Mouse (Mus musculus) CH12.LX (cell line): Measurements from ENCODE around the gene Olfr389.

Experiments
- KAT2A ChIP-seq: IDR thresholded peaks from 2 replicates; pipeline ENCODE4 v1.6.1; 2012; ENCODE audit warnings: low read length, improper control_type of control experiment, inconsistent platforms; ENCODE audit not compliant: insufficient replicate concordance
- POLR2A ChIP-seq: IDR thresholded peaks from 2 replicates; pipeline ENCODE4 v1.6.1; 2011; ENCODE audit warnings: low read depth, mild to moderate bottlenecking, improper control_type of control experiment, low read length
- TCF12 ChIP-seq: IDR thresholded peaks from 2 replicates; pipeline ENCODE4 v1.6.1; 2014; ENCODE audit warnings: low read depth, mild to moderate bottlenecking, inconsistent platforms, low read length, improper control_type of control experiment
- ZC3H11A ChIP-seq: IDR thresholded peaks from 2 replicates; pipeline ENCODE4 v1.6.1; 2012; ENCODE audit warnings: low read depth, mild to moderate bottlenecking, inconsistent platforms, low read length, improper control_type of control experiment

GRCm38 (mm10) chr11:73780613-73781012, at the start of gene Olfr389:
- TF ChIP-seq ZC3H11A (no peak), TCF12 (no peak), POLR2A (no peak), KAT2A (no peak)
